Mouse (Mus musculus): ENCODE results near the gene Trmt11. TPM values are rescaled to one million over a fixed set of nuclear protein-coding genes. Genes with fewer than 3 reads are reported as not detected.

The Trmt11 gene
- total RNA-seq, 1 experiment, result 21.9 TPM

DNA sequence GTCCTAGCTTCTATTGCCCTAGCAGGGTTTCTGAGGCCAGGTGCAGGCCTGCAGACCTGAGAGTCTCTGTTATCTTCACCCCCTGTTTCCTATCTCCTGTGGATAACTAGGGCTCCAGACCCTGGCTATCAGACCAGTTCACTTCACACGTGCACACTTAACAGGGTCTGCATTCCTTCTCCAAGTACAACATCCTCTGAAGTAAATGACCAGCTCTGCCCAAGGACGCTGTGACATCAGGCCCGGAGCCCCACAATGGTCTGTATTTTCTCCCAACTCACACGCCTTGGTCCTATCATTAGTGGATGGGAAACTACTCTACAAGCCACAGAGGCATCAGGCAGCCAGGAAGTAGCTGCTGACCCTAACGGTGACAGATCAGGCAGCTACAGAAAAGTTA lies 81.4 kb downstream of the Trmt11 start:
- no peak overlapping the region for H3K27ac ChIP-seq (ENCODE audit: insufficient read depth, low read depth, low read length, poor library complexity, severe bottlenecking)
- H3K4me3 ChIP-seq (ENCODE audit: insufficient read depth in 1 of 2, low read depth in 1 of 2, low read length in 2 of 2, poor library complexity in 1 of 2, severe bottlenecking in 1 of 2), result no peak overlapping the region
- DNase-seq (ENCODE audit: low read depth, low spot score), result no peak
- no peak overlapping the region for H3K9ac ChIP-seq (ENCODE audit: insufficient read depth, low read depth, low read length, poor library complexity, severe bottlenecking)
- H3K9me3 ChIP-seq (ENCODE audit: control insufficient read depth, insufficient read depth, low read depth, low read length), result no peaks in the 10 kb centered on the region
- in situ Hi-C loops (cut with MboI; ENCODE audit: low sequenced_read_pairs in 2 of 2, unreplicated experiment in 2 of 2), result no loop called here
- no peaks in the 10 kb centered on the region for H3K36me3 ChIP-seq (ENCODE audit: control insufficient read depth, insufficient read depth, low read length, poor library complexity, severe bottlenecking)
- TF ChIP-seq ZC3H11A (IDR thresholded peaks at IDR 0.05; ENCODE audit: borderline replicate concordance, low read depth, low read length) (no peak), ZNF384 (IDR thresholded peaks at IDR 0.05; ENCODE audit: low read depth, low read length) (no peak), MAFK (IDR thresholded peaks at IDR 0.05; ENCODE audit: insufficient read depth, low read depth, low read length) (no peak), HCFC1 (IDR thresholded peaks at IDR 0.05; ENCODE audit: borderline replicate concordance, insufficient read depth, low read length) (no peak), CHD2 (IDR thresholded peaks at IDR 0.05; ENCODE audit: low read depth, low read length) (no peak)
- H3K4me1 ChIP-seq (ENCODE audit: control insufficient read depth in 2 of 2, insufficient read depth in 2 of 2, low read length in 2 of 2, poor library complexity in 1 of 2), result peaks cover 1 to 3% of the 10 kb centered on the region in 2 experiments; a peak in 1 of 4 replicates

DNA sequence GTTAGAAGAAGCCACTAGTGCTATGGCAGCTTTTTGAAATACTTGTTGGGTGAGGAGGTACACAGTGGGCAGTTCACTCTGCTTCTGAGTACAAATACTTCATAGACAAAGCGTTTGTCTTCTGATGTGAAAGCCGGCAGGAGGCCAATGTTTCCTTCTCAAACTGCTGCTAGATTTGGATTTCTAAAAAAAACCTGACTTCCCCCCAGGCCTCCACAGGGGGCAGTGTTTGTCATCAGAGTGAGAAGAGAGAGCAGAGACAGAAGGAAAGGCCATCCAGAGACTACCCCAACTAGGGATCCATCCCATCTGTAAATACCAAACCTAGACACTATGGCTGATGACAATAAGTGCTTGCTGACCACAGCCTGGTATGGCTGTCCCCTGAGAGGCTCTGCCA lies 83.3 kb downstream of the Trmt11 start:
- DNase-seq (ENCODE audit: low read depth, low spot score), result peak; percentile 15
- Histone ChIP-seq H3K4me3 (ENCODE audit: insufficient read depth in 1 of 2, low read depth in 1 of 2, low read length in 2 of 2, poor library complexity in 1 of 2, severe bottlenecking in 1 of 2) (no peak overlapping the region), H3K36me3 (ENCODE audit: control insufficient read depth, insufficient read depth, low read length, poor library complexity, severe bottlenecking) (no peaks in the 10 kb centered on the region), H3K9ac (ENCODE audit: insufficient read depth, low read depth, low read length, poor library complexity, severe bottlenecking) (no peak overlapping the region), H3K9me3 (ENCODE audit: control insufficient read depth, insufficient read depth, low read depth, low read length) (no peaks in the 10 kb centered on the region), H3K4me1 (ENCODE audit: control insufficient read depth in 2 of 2, insufficient read depth in 2 of 2, low read length in 2 of 2, poor library complexity in 1 of 2) (peaks cover 1 to 3% of the 10 kb centered on the region in 2 experiments; a peak in 1 of 4 replicates), H3K27ac (ENCODE audit: insufficient read depth, low read depth, low read length, poor library complexity, severe bottlenecking) (no peak overlapping the region)
- TF ChIP-seq ZC3H11A (IDR thresholded peaks at IDR 0.05; ENCODE audit: borderline replicate concordance, low read depth, low read length) (no peak), CHD2 (IDR thresholded peaks at IDR 0.05; ENCODE audit: low read depth, low read length) (no peak), HCFC1 (IDR thresholded peaks at IDR 0.05; ENCODE audit: borderline replicate concordance, insufficient read depth, low read length) (no peak), ZNF384 (IDR thresholded peaks at IDR 0.05; ENCODE audit: low read depth, low read length) (no peak; the same call in 1 of the 2 replicates), MAFK (IDR thresholded peaks at IDR 0.05; ENCODE audit: insufficient read depth, low read depth, low read length) (no peak)
- in situ Hi-C loops (cut with MboI; ENCODE audit: low sequenced_read_pairs in 2 of 2, unreplicated experiment in 2 of 2), result no loop called here

DNA sequence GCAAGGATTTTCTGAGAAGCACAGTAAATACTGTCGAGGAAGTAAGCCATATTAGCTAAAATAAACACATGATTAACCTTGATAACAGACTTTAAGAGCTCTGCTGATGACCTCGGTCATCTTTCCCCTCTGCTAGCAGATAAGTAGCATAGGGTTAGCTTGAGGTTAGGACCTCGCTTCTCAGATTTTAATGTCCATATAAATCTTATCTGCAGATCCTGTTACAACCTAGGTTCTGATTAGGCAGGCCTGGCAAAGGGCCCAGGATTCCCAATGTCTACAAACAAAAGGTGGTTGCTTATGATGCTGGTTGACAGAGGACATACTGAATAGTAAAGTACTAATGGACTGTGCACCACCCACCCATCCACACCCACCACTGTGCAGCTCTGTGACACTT lies 83.8 kb downstream of the Trmt11 start:
- in situ Hi-C loops (cut with MboI; ENCODE audit: low sequenced_read_pairs in 2 of 2, unreplicated experiment in 2 of 2), result no loop called here
- no peak for TF ChIP-seq ZC3H11A (IDR thresholded peaks at IDR 0.05; ENCODE audit: borderline replicate concordance, low read depth, low read length)
- no peak for TF ChIP-seq MAFK (IDR thresholded peaks at IDR 0.05; ENCODE audit: insufficient read depth, low read depth, low read length)
- no peak for TF ChIP-seq HCFC1 (IDR thresholded peaks at IDR 0.05; ENCODE audit: borderline replicate concordance, insufficient read depth, low read length)
- TF ChIP-seq CHD2 (IDR thresholded peaks at IDR 0.05; ENCODE audit: low read depth, low read length), result no peak
- TF ChIP-seq ZNF384 (IDR thresholded peaks at IDR 0.05; ENCODE audit: low read depth, low read length), result no peak
- Histone ChIP-seq H3K36me3 (ENCODE audit: control insufficient read depth, insufficient read depth, low read length, poor library complexity, severe bottlenecking) (no peaks in the 10 kb centered on the region), H3K4me1 (ENCODE audit: control insufficient read depth in 2 of 2, insufficient read depth in 2 of 2, low read length in 2 of 2, poor library complexity in 1 of 2) (peaks cover 1 to 3% of the 10 kb centered on the region in 2 experiments; a peak in 1 of 4 replicates), H3K4me3 (ENCODE audit: insufficient read depth in 1 of 2, low read depth in 1 of 2, low read length in 2 of 2, poor library complexity in 1 of 2, severe bottlenecking in 1 of 2) (no peak overlapping the region), H3K27ac (ENCODE audit: insufficient read depth, low read depth, low read length, poor library complexity, severe bottlenecking) (no peak overlapping the region), H3K9ac (ENCODE audit: insufficient read depth, low read depth, low read length, poor library complexity, severe bottlenecking) (no peak overlapping the region), H3K9me3 (ENCODE audit: control insufficient read depth, insufficient read depth, low read depth, low read length) (no peaks in the 10 kb centered on the region)
- DNase-seq (ENCODE audit: low read depth, low spot score), result no peak

DNA sequence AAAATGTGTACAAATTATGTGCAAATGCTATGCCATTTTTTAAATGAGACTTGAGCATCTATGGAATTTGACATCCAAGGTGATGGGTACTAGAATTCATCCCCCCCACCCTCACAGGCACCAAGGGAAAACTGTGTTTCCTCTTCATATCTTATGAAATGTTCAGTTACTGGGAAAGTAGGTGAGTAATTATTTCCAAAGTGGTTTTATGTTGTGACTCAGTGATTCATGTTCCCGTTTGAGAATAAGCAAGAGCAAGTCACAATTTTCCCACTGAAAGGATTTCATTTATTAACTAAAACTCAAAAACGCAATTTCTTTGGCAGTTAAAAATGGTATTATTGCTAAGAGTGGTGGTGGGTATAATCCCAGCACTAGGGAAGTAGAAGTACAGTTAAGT lies 95.8 kb downstream of the Trmt11 start:
- Histone ChIP-seq H3K4me3 (ENCODE audit: insufficient read depth in 1 of 2, low read depth in 1 of 2, low read length in 2 of 2, poor library complexity in 1 of 2, severe bottlenecking in 1 of 2) (no peak overlapping the region), H3K27ac (ENCODE audit: insufficient read depth, low read depth, low read length, poor library complexity, severe bottlenecking) (no peak overlapping the region), H3K4me1 (ENCODE audit: control insufficient read depth in 2 of 2, insufficient read depth in 2 of 2, low read length in 2 of 2, poor library complexity in 1 of 2) (no peaks in the 10 kb centered on the region), H3K36me3 (ENCODE audit: control insufficient read depth, insufficient read depth, low read length, poor library complexity, severe bottlenecking) (no peaks in the 10 kb centered on the region), H3K9me3 (ENCODE audit: control insufficient read depth, insufficient read depth, low read depth, low read length) (no peaks in the 10 kb centered on the region), H3K9ac (ENCODE audit: insufficient read depth, low read depth, low read length, poor library complexity, severe bottlenecking) (no peak overlapping the region)
- TF ChIP-seq HCFC1 (IDR thresholded peaks at IDR 0.05; ENCODE audit: borderline replicate concordance, insufficient read depth, low read length) (no peak), ZNF384 (IDR thresholded peaks at IDR 0.05; ENCODE audit: low read depth, low read length) (no peak), ZC3H11A (IDR thresholded peaks at IDR 0.05; ENCODE audit: borderline replicate concordance, low read depth, low read length) (no peak), MAFK (IDR thresholded peaks at IDR 0.05; ENCODE audit: insufficient read depth, low read depth, low read length) (no peak), CHD2 (IDR thresholded peaks at IDR 0.05; ENCODE audit: low read depth, low read length) (no peak)
- no peak for DNase-seq (ENCODE audit: low read depth, low spot score)
- in situ Hi-C loops (cut with MboI; ENCODE audit: low sequenced_read_pairs in 2 of 2, unreplicated experiment in 2 of 2), result no loop called here

DNA sequence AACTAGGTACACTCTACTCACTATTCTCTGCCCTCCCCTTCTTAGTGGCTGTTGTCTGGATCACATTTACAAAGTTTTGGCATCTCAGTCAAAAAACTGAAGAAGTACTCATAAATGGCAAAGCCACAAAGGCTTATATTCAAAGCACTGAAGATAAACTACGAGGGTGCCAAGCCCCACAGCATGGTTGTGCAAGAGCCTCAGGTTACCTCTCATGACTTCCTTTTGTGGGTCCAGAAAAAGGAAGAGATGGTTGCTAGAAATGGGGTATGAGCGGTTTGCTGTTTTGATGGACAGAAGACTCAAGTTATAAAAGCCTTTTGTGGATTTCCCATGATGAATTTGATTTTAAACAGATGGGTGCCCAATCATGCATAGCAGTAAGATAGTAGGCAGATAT lies 97.4 kb downstream of the Trmt11 start:
- TF ChIP-seq MAFK (IDR thresholded peaks at IDR 0.05; ENCODE audit: insufficient read depth, low read depth, low read length) (no peak), ZNF384 (IDR thresholded peaks at IDR 0.05; ENCODE audit: low read depth, low read length) (no peak), ZC3H11A (IDR thresholded peaks at IDR 0.05; ENCODE audit: borderline replicate concordance, low read depth, low read length) (no peak), HCFC1 (IDR thresholded peaks at IDR 0.05; ENCODE audit: borderline replicate concordance, insufficient read depth, low read length) (no peak), CHD2 (IDR thresholded peaks at IDR 0.05; ENCODE audit: low read depth, low read length) (no peak)
- in situ Hi-C loops (cut with MboI; ENCODE audit: low sequenced_read_pairs in 2 of 2, unreplicated experiment in 2 of 2), result no loop called here
- Histone ChIP-seq H3K4me3 (ENCODE audit: insufficient read depth in 1 of 2, low read depth in 1 of 2, low read length in 2 of 2, poor library complexity in 1 of 2, severe bottlenecking in 1 of 2) (no peak overlapping the region), H3K9ac (ENCODE audit: insufficient read depth, low read depth, low read length, poor library complexity, severe bottlenecking) (no peak overlapping the region), H3K36me3 (ENCODE audit: control insufficient read depth, insufficient read depth, low read length, poor library complexity, severe bottlenecking) (no peaks in the 10 kb centered on the region), H3K9me3 (ENCODE audit: control insufficient read depth, insufficient read depth, low read depth, low read length) (no peaks in the 10 kb centered on the region), H3K27ac (ENCODE audit: insufficient read depth, low read depth, low read length, poor library complexity, severe bottlenecking) (no peak overlapping the region), H3K4me1 (ENCODE audit: control insufficient read depth in 2 of 2, insufficient read depth in 2 of 2, low read length in 2 of 2, poor library complexity in 1 of 2) (no peaks in the 10 kb centered on the region)
- DNase-seq (ENCODE audit: low read depth, low spot score), result no peak

Data from ES-E14 (cell line).